Mouse (Mus musculus) kidney, embryonic 14.5 days (tissue): ENCODE results near the gene Sorcs1. TPM values are rescaled to one million over a fixed set of nuclear protein-coding genes. Genes with fewer than 3 reads are reported as not detected.

ENCODE experiments used
- ATAC-seq: fragments of 200-750 bp; cut with Nextera tagmentation; 2 replicates; pipeline ENCODE4 v1.8.0; 2017; ENCODE audit warnings: moderate number of reproducible peaks, mild to moderate bottlenecking, moderate TSS enrichment, moderate library complexity; ENCODE audit not compliant: low FRiP score, low TSS enrichment
- H3K27ac ChIP-seq: fragments of 300-500 bp; sonication (generic); 2 replicates; pipeline ENCODE4 v1.5.1; 2014; ENCODE audit warnings: low read depth, mild to moderate bottlenecking, low read length, moderate library complexity, mixed read lengths
- H3K27me3 ChIP-seq: fragments of 300-500 bp; sonication (generic); 2 replicates; pipeline ENCODE4 v1.6.1; 2014; ENCODE audit warnings: mild to moderate bottlenecking, low read length; ENCODE audit not compliant: control insufficient read depth, insufficient read depth
- H3K36me3 ChIP-seq: fragments of 300-500 bp; sonication (generic); 2 replicates; pipeline ENCODE4 v1.6.1; 2014; ENCODE audit warnings: low read length, mixed read lengths; ENCODE audit not compliant: control insufficient read depth, insufficient read depth
- H3K4me1 ChIP-seq: fragments of 300-500 bp; sonication (generic); 2 replicates; pipeline ENCODE4 v1.6.1; 2014; ENCODE audit warnings: low read length, mixed read lengths; ENCODE audit not compliant: control insufficient read depth, insufficient read depth
- H3K4me2 ChIP-seq: fragments of 300-500 bp; sonication (generic); replicated peaks from 2 replicates; pipeline ENCODE4 v1.6.1; 2014; ENCODE audit warnings: low read depth, mild to moderate bottlenecking, low read length
- H3K4me3 ChIP-seq: fragments of 300-500 bp; sonication (generic); 2 replicates; pipeline ENCODE4 v1.5.1; 2014; ENCODE audit warnings: mild to moderate bottlenecking, low read length
- H3K9ac ChIP-seq: fragments of 300-500 bp; sonication (generic); 2 replicates; pipeline ENCODE4 v1.6.1; 2014; ENCODE audit warnings: low read depth, mild to moderate bottlenecking, low read length, moderate library complexity
- H3K9me3 ChIP-seq: fragments of 300-500 bp; sonication (generic); 2 replicates; pipeline ENCODE4 v1.6.1; 2016; ENCODE audit warnings: low read length; ENCODE audit not compliant: control insufficient read depth
- WGBS: fragments of 180-500 bp; shearing (Covaris S2); extraction: QIAGEN DNeasy Blood & Tissue Kit; methylation state at CpG from one replicate; pipeline ENCODE4 v1.1.7; 2014; 5-methylcytosine and 5-hydroxymethylcytosine counted together
- polyA plus RNA-seq: library from polyadenylated mRNA; unstranded; fragments of >200 nt; fragmentation: Nextera tagmentation; extraction: Ambion mirVana; gene quantifications from 2 replicates; pipeline ENCODE4 v1.2.1, GENCODE M21; 2014

Sorcs1 gene
- polyA plus RNA-seq, 1 experiment from 2014 or later: 2.5 TPM

GRCm38 (mm10) chr19:50521943-50522342, 156.5 kb downstream of the Sorcs1 start:
- ATAC-seq: no peak
- 65% methylated on average over 4 of the region's 4 CpGs for WGBS
- H3K9ac ChIP-seq: no peak overlapping the region

GRCm38 (mm10) chr19:50515059-50515673, 163.3 kb downstream of the Sorcs1 start:
- no peaks in the 10 kb centered on the region for H3K36me3 ChIP-seq
- no peak overlapping the region for H3K27ac ChIP-seq
- no peak overlapping the region for H3K9ac ChIP-seq
- H3K4me1 ChIP-seq: no peaks in the 10 kb centered on the region
- no peaks in the 10 kb centered on the region for H3K9me3 ChIP-seq
- WGBS: 83% methylated on average over 10 of the region's 10 CpGs
- no peak overlapping the region for H3K4me3 ChIP-seq
- no peaks in the 10 kb centered on the region for H3K27me3 ChIP-seq
- H3K4me2 ChIP-seq: no peak overlapping the region
- no peak for ATAC-seq

More at GRCm38 (mm10) chr19:50521943-50522342, 156.5 kb downstream of the Sorcs1 start:
- Histone ChIP-seq H3K4me3 (no peak overlapping the region), H3K36me3 (no peaks in the 10 kb centered on the region), H3K4me2 (no peak overlapping the region), H3K27me3 (no peaks in the 10 kb centered on the region), H3K4me1 (no peaks in the 10 kb centered on the region), H3K9me3 (no peaks in the 10 kb centered on the region), H3K27ac (no peak overlapping the region)

GRCm38 (mm10) chr19:50514309-50514830, 164.1 kb downstream of the Sorcs1 start:
- Histone ChIP-seq H3K4me3 (no peak overlapping the region), H3K27me3 (no peaks in the 10 kb centered on the region), H3K4me1 (no peaks in the 10 kb centered on the region), H3K9ac (no peak overlapping the region), H3K27ac (no peak overlapping the region), H3K4me2 (no peak overlapping the region), H3K9me3 (no peaks in the 10 kb centered on the region), H3K36me3 (no peaks in the 10 kb centered on the region)
- WGBS: 76% methylated on average over 8 of the region's 8 CpGs
- no peak for ATAC-seq

- Histone ChIP-seq H3K9me3 (no peaks in the 10 kb centered on the region), H3K27me3 (no peaks in the 10 kb centered on the region), H3K36me3 (no peaks in the 10 kb centered on the region), H3K9ac (no peak overlapping the region), H3K4me1 (no peaks in the 10 kb centered on the region), H3K27ac (no peak overlapping the region), H3K4me2 (no peak overlapping the region), H3K4me3 (no peak overlapping the region)
- 77% methylated on average over 1 of the region's 1 CpGs for WGBS
- no peak for ATAC-seq
These were observed 175.6 kb downstream of the Sorcs1 start for GRCm38 (mm10) chr19:50502816-50503215.

- no peak for ATAC-seq
- no peak overlapping the region for H3K27ac ChIP-seq
- 95% methylated on average over 3 of the region's 3 CpGs for WGBS
- no peak overlapping the region for H3K4me2 ChIP-seq
- H3K9ac ChIP-seq: no peak overlapping the region
- H3K4me3 ChIP-seq: no peak overlapping the region
- no peaks in the 10 kb centered on the region for H3K9me3 ChIP-seq
- no peaks in the 10 kb centered on the region for H3K4me1 ChIP-seq
- no peaks in the 10 kb centered on the region for H3K36me3 ChIP-seq
- H3K27me3 ChIP-seq: no peaks in the 10 kb centered on the region
These were observed 187.3 kb downstream of the Sorcs1 start for GRCm38 (mm10) chr19:50491121-50491520.

GRCm38 (mm10) chr19:50490721-50491120, 187.7 kb downstream of the Sorcs1 start:
- Histone ChIP-seq H3K4me1 (no peaks in the 10 kb centered on the region), H3K9ac (no peak overlapping the region), H3K9me3 (no peaks in the 10 kb centered on the region), H3K36me3 (no peaks in the 10 kb centered on the region), H3K27ac (no peak overlapping the region), H3K4me3 (no peak overlapping the region), H3K4me2 (no peak overlapping the region), H3K27me3 (no peaks in the 10 kb centered on the region)
- no peak; the same call in 1 of the 2 replicates for ATAC-seq
- 47% methylated on average over 2 of the region's 2 CpGs for WGBS

GRCm38 (mm10) chr19:50489786-50490185, 188.7 kb downstream of the Sorcs1 start:
- Histone ChIP-seq H3K4me2 (no peak overlapping the region), H3K36me3 (no peaks in the 10 kb centered on the region), H3K9ac (no peak overlapping the region), H3K4me3 (no peak overlapping the region), H3K27me3 (no peaks in the 10 kb centered on the region), H3K27ac (no peak overlapping the region), H3K9me3 (no peaks in the 10 kb centered on the region), H3K4me1 (no peaks in the 10 kb centered on the region)
- 67% methylated on average over 3 of the region's 3 CpGs for WGBS
- ATAC-seq: no peak

- Histone ChIP-seq H3K4me1 (no peaks in the 10 kb centered on the region), H3K27me3 (no peaks in the 10 kb centered on the region), H3K9me3 (no peaks in the 10 kb centered on the region), H3K4me3 (no peak overlapping the region), H3K27ac (no peak overlapping the region), H3K36me3 (no peaks in the 10 kb centered on the region), H3K4me2 (no peak overlapping the region), H3K9ac (no peak overlapping the region)
- ATAC-seq: no peak
- 71% methylated on average over 6 of the region's 6 CpGs for WGBS
These were observed 190.0 kb downstream of the Sorcs1 start for GRCm38 (mm10) chr19:50488421-50488820.

GRCm38 (mm10) chr19:50487768-50488167, 190.7 kb downstream of the Sorcs1 start:
- H3K27ac ChIP-seq: no peak overlapping the region
- H3K4me3 ChIP-seq: no peak overlapping the region
- H3K36me3 ChIP-seq: no peaks in the 10 kb centered on the region
- H3K4me1 ChIP-seq: no peaks in the 10 kb centered on the region
- H3K4me2 ChIP-seq: no peak overlapping the region
- H3K9ac ChIP-seq: no peak overlapping the region
- no peaks in the 10 kb centered on the region for H3K27me3 ChIP-seq
- H3K9me3 ChIP-seq: no peaks in the 10 kb centered on the region
- 55% methylated on average over 11 of the region's 11 CpGs for WGBS
- ATAC-seq: no peak
